Mouse (Mus musculus): Measurements from ENCODE around the gene Rcan2. TPM values are rescaled to one million over a fixed set of nuclear protein-coding genes. Genes with fewer than 3 reads are reported as not detected.
"Not testable (repeated sequence)": the region's sequence is repeated elsewhere in the genome, so short reads cannot be mapped to it uniquely, and the experiment has no call there.

Gene Rcan2
- polyA plus RNA-seq, 1 experiment: 3.9 TPM

- DNase-seq (ENCODE audit: low read depth): not testable (repeated sequence)
Observed at GRCm38 (mm10) chr17:43825411-43825785, 24.2 kb downstream of the Rcan2 start.

GRCm38 (mm10) chr17:43827261-43827660, 26.1 kb downstream of the Rcan2 start:
- DNase-seq (ENCODE audit: low read depth): no peak

- DNase-seq (ENCODE audit: low read depth): no peak
Observed at GRCm38 (mm10) chr17:43832401-43833124, 31.4 kb downstream of the Rcan2 start.

- DNase-seq (ENCODE audit: low read depth): no peak
Observed at GRCm38 (mm10) chr17:43840208-43840607, 39.1 kb downstream of the Rcan2 start.

GRCm38 (mm10) chr17:43846714-43847113, 45.6 kb downstream of the Rcan2 start:
- DNase-seq (ENCODE audit: low read depth): no peak

- no peak for DNase-seq (ENCODE audit: low read depth)
Observed at GRCm38 (mm10) chr17:43848903-43849302, 47.8 kb downstream of the Rcan2 start.

GRCm38 (mm10) chr17:43855132-43855531, 54.0 kb downstream of the Rcan2 start:
- no peak for DNase-seq (ENCODE audit: low read depth)

- no peak for DNase-seq (ENCODE audit: low read depth)
Observed at GRCm38 (mm10) chr17:43856081-43856480, 54.9 kb downstream of the Rcan2 start.

GRCm38 (mm10) chr17:43868808-43869207, 67.7 kb downstream of the Rcan2 start:
- DNase-seq (ENCODE audit: low read depth): no peak

GRCm38 (mm10) chr17:43869677-43870076, 68.5 kb downstream of the Rcan2 start:
- no peak for DNase-seq (ENCODE audit: low read depth)

- DNase-seq (ENCODE audit: low read depth): no peak
Observed at GRCm38 (mm10) chr17:43874417-43874816, 73.3 kb downstream of the Rcan2 start.

- no peak for DNase-seq (ENCODE audit: low read depth)
Observed at GRCm38 (mm10) chr17:43877425-43877824, 76.3 kb downstream of the Rcan2 start.

- DNase-seq (ENCODE audit: low read depth): no peak
Observed at GRCm38 (mm10) chr17:43883016-43883415, 81.9 kb downstream of the Rcan2 start.

GRCm38 (mm10) chr17:43886262-43886661, 85.1 kb downstream of the Rcan2 start:
- no peak for DNase-seq (ENCODE audit: low read depth)

GRCm38 (mm10) chr17:43887931-43888330, 86.8 kb downstream of the Rcan2 start:
- no peak for DNase-seq (ENCODE audit: low read depth)

- no peak for DNase-seq (ENCODE audit: low read depth)
Observed at GRCm38 (mm10) chr17:43897346-43897745, 96.2 kb downstream of the Rcan2 start.

GRCm38 (mm10) chr17:43899405-43900092, 98.4 kb downstream of the Rcan2 start:
- DNase-seq (ENCODE audit: low read depth): no peak

GRCm38 (mm10) chr17:43900133-43900532, 99.0 kb downstream of the Rcan2 start:
- no peak for DNase-seq (ENCODE audit: low read depth)

- no peak for DNase-seq (ENCODE audit: low read depth)
Observed at GRCm38 (mm10) chr17:43901474-43901873, 100.3 kb downstream of the Rcan2 start.

GRCm38 (mm10) chr17:43903807-43904771, 102.9 kb downstream of the Rcan2 start:
- DNase-seq (ENCODE audit: low read depth): no peak

- DNase-seq (ENCODE audit: low read depth): no peak
Observed at GRCm38 (mm10) chr17:43904896-43905295, 103.7 kb downstream of the Rcan2 start.

- DNase-seq (ENCODE audit: low read depth): no peak
Observed at GRCm38 (mm10) chr17:43906728-43907127, 105.6 kb downstream of the Rcan2 start.
